Mouse (Mus musculus): ENCODE data around the gene A730061H03Rik. TPM values are rescaled to one million over a fixed set of nuclear protein-coding genes. Genes with fewer than 3 reads are reported as not detected.
A peak's percentile ranks its signal among the peaks of the same experiment; 100 is the strongest.

Gene A730061H03Rik
- polyA plus RNA-seq, 1 experiment from 2014 or later = not detected

- Histone ChIP-seq H3K27me3 (replicated peaks) (no peaks in the 10 kb centered on the region), H3K9me3 (no peaks in the 10 kb centered on the region), H3K36me3 (replicated peaks) (no peaks in the 10 kb centered on the region), H3K27ac (peak overlapping the region; percentile 99; the same call in 1 of the 2 replicates), H3K9ac (0 out of 2 replicates have a peak overlapping the region, but pooled peaks have one; percentile 87), H3K4me2 (peak overlapping the region; percentile 73), H3K4me1 (peaks cover 29% of the 10 kb centered on the region), H3K4me3 (peak overlapping the region; percentile 57)
- ATAC-seq (replicated peaks) = no peak
- 60% methylated on average over 6 of the region's 6 CpGs for WGBS
Observed at GRCm38 (mm10) chr14:55558740-55559448, 1.3 kb downstream of the A730061H03Rik start.

DNA sequence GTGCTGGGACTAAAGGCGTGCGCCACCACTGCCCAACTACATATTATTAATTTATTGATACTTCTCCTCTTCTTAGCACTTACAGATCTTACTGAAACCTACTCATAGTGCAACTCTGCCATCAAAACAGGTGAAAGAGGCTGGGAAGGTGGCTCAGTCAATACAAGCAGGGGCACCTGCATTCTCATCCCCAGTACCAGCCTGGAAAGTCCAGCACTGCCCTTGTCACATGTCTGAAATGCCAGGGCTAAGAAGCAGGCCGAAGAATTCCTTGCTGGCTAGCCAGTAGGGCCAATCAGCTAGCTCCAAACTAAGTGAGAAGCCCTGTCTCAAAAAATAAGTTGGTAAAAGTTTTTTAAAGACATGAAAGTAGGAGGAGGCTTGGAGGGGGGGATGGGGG lies 2.6 kb downstream of the A730061H03Rik start:
- no peak overlapping the region for H3K4me3 ChIP-seq
- no peaks in the 10 kb centered on the region for H3K36me3 ChIP-seq (replicated peaks)
- H3K4me1 ChIP-seq = peaks cover 26% of the 10 kb centered on the region
- no peak for ATAC-seq (replicated peaks)
- 89% methylated on average over 3 of the region's 3 CpGs for WGBS
- H3K4me2 ChIP-seq = no peak overlapping the region
- no peaks in the 10 kb centered on the region for H3K9me3 ChIP-seq
- H3K27me3 ChIP-seq (replicated peaks) = no peaks in the 10 kb centered on the region
- H3K27ac ChIP-seq = no peak overlapping the region
- no peak overlapping the region for H3K9ac ChIP-seq

DNA sequence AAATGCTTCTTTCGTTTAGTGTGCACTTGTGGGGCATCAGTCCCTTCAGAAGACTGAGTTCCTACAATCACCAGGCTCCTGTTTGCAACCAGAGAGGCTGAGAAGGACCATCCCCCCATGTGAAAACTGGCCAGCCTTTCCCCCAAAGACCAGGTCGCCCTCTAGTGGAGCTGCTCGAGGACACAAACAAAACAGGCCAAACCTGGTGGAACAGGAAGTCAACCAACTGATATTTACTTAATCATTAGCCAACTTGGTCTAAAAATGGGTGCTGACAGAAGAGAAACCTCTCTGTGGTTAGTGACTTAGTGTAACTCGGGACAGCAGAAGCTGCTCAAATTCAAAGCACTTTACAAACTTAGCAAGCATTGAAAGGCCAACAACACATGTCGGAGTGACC lies 3.2 kb downstream of the A730061H03Rik start:
- no peak overlapping the region for H3K4me2 ChIP-seq
- H3K27me3 ChIP-seq (replicated peaks) = no peaks in the 10 kb centered on the region
- no peak overlapping the region for H3K4me3 ChIP-seq
- no peaks in the 10 kb centered on the region for H3K9me3 ChIP-seq
- H3K9ac ChIP-seq = no peak overlapping the region
- no peaks in the 10 kb centered on the region for H3K36me3 ChIP-seq (replicated peaks)
- H3K27ac ChIP-seq = no peak overlapping the region
- H3K4me1 ChIP-seq = peaks cover 20% of the 10 kb centered on the region
- no peak for ATAC-seq (replicated peaks)
- whole genome bisulfite sequencing = 32% methylated on average over 5 of the region's 5 CpGs

- H3K4me2 ChIP-seq = no peak overlapping the region
- no peak for ATAC-seq (replicated peaks)
- H3K4me3 ChIP-seq = no peak overlapping the region
- H3K9ac ChIP-seq = no peak overlapping the region
- 78% methylated on average over 3 of the region's 3 CpGs for WGBS
- no peaks in the 10 kb centered on the region for H3K36me3 ChIP-seq (replicated peaks)
- H3K9me3 ChIP-seq = no peaks in the 10 kb centered on the region
- H3K27me3 ChIP-seq (replicated peaks) = no peaks in the 10 kb centered on the region
- no peak overlapping the region for H3K27ac ChIP-seq
- H3K4me1 ChIP-seq = peaks cover 9% of the 10 kb centered on the region
Observed at GRCm38 (mm10) chr14:55555788-55556187, 4.4 kb downstream of the A730061H03Rik start.

DNA sequence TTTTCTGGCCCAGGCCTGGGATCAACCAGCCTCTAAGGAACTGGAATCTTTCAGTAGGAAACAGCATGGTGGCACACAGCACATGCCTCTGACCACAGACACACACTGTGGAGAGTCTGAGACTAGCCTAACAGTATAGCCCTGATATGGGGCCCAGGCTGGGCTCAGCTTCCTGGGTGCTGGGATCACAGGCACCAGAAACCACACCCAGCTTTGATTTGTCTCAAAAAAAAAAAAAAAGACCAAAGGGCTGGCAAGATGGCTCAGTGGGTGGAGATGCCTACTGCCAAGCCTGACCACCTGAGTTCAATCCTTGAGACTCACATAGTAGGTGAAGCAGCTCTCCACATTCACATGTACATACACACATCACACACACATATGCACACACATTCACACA lies 5.6 kb downstream of the A730061H03Rik start:
- H3K36me3 ChIP-seq (replicated peaks) = no peaks in the 10 kb centered on the region

GRCm38 (mm10) chr14:55551794-55552193 lies 8.4 kb downstream of the A730061H03Rik start:
- 83% methylated on average over 8 of the region's 8 CpGs for WGBS
- ATAC-seq (replicated peaks) = no peak
- no peak overlapping the region for H3K9ac ChIP-seq
- no peak overlapping the region for H3K4me3 ChIP-seq
- no peak overlapping the region for H3K27ac ChIP-seq
- no peaks in the 10 kb centered on the region for H3K9me3 ChIP-seq
- no peak overlapping the region for H3K4me2 ChIP-seq
- peaks cover under 1% of the 10 kb centered on the region; the same call in 1 of the 2 replicates for H3K4me1 ChIP-seq
- H3K27me3 ChIP-seq (replicated peaks) = no peaks in the 10 kb centered on the region
- 0 out of 2 replicates have a peak, but pooled peaks cover 12% of the 10 kb centered on the region for H3K36me3 ChIP-seq (replicated peaks)

More for the DNA sequence above, 5.6 kb downstream of the A730061H03Rik start:
- Histone ChIP-seq H3K9me3 (no peaks in the 10 kb centered on the region), H3K4me2 (no peak overlapping the region), H3K27ac (no peak overlapping the region), H3K9ac (no peak overlapping the region), H3K27me3 (replicated peaks) (no peaks in the 10 kb centered on the region), H3K4me3 (no peak overlapping the region), H3K4me1 (peaks cover 9% of the 10 kb centered on the region)
- no peak for ATAC-seq (replicated peaks)

GRCm38 (mm10) chr14:55551347-55551746 lies 8.9 kb downstream of the A730061H03Rik start:
- H3K4me2 ChIP-seq = no peak overlapping the region
- H3K27me3 ChIP-seq (replicated peaks) = no peaks in the 10 kb centered on the region
- 0 out of 2 replicates have a peak, but pooled peaks cover 12% of the 10 kb centered on the region for H3K36me3 ChIP-seq (replicated peaks)
- no peak overlapping the region for H3K9ac ChIP-seq
- no peak overlapping the region for H3K27ac ChIP-seq
- no peaks in the 10 kb centered on the region for H3K4me1 ChIP-seq
- ATAC-seq (replicated peaks) = no peak
- H3K9me3 ChIP-seq = no peaks in the 10 kb centered on the region
- no peak overlapping the region for H3K4me3 ChIP-seq
- WGBS = 63% methylated on average over 5 of the region's 5 CpGs

- WGBS = 79% methylated on average over 6 of the region's 6 CpGs
- no peak overlapping the region for H3K4me2 ChIP-seq
- no peak for ATAC-seq (replicated peaks)
- H3K9ac ChIP-seq = no peak overlapping the region
- H3K36me3 ChIP-seq (replicated peaks) = 0 out of 2 replicates have a peak, but pooled peaks cover 16% of the 10 kb centered on the region
- H3K9me3 ChIP-seq = no peaks in the 10 kb centered on the region
- H3K4me3 ChIP-seq = no peak overlapping the region
- H3K27ac ChIP-seq = no peak overlapping the region
- no peaks in the 10 kb centered on the region for H3K4me1 ChIP-seq
- H3K27me3 ChIP-seq (replicated peaks) = no peaks in the 10 kb centered on the region
Observed at GRCm38 (mm10) chr14:55550191-55550590, 10.0 kb downstream of the A730061H03Rik start.

DNA sequence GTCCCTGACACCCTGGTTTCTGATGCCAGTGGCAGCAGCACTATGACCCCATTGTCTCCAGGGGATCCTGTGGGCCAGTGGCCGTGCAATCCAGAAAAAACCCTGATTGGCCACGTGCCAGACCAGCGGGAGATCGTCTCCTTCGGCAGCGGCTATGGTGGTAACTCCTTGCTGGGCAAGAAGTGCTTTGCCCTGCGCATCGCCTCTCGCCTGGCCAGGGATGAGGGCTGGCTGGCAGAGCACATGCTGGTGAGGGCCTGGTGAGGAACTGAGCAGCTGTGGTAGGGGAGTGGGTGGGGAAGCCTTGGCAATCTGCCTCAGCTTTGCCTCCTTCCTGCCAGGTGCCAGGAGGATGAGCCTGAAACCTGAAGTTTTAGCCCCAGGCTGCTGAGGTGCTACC lies 15.9 kb downstream of the A730061H03Rik start:
- peaks cover 20% of the 10 kb centered on the region for H3K4me1 ChIP-seq
- no peaks in the 10 kb centered on the region for H3K27me3 ChIP-seq (replicated peaks)
- H3K36me3 ChIP-seq (replicated peaks) = peaks cover 16% of the 10 kb centered on the region; the same call in 1 of the 2 replicates
- no peak for ATAC-seq (replicated peaks)
- no peak overlapping the region for H3K4me3 ChIP-seq
- no peak overlapping the region for H3K27ac ChIP-seq
- no peak overlapping the region for H3K4me2 ChIP-seq
- WGBS = 74% methylated on average over 9 of the region's 9 CpGs
- no peaks in the 10 kb centered on the region for H3K9me3 ChIP-seq
- H3K9ac ChIP-seq = no peak overlapping the region

DNA sequence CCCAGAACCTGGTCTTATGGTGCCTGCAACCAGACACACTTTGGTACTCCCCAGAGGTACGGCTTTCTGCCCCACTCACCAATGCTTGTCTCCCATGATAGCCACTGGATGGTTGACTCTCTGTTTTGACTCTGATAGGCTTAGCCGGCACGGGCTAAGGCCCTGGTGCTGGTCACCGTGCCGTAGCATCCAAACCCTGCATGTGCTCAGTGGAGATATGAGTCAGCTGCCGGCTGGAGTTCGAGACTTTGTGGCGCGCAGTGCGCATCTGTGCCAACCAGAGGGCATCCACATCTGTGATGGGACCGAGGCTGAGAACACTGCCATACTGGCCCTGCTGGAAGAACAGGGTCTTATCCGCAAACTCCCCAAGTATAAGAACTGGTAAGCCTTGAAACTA lies 17.9 kb downstream of the A730061H03Rik start:
- no peak overlapping the region for H3K4me3 ChIP-seq
- 95% methylated on average over 12 of the region's 12 CpGs for WGBS

DNA sequence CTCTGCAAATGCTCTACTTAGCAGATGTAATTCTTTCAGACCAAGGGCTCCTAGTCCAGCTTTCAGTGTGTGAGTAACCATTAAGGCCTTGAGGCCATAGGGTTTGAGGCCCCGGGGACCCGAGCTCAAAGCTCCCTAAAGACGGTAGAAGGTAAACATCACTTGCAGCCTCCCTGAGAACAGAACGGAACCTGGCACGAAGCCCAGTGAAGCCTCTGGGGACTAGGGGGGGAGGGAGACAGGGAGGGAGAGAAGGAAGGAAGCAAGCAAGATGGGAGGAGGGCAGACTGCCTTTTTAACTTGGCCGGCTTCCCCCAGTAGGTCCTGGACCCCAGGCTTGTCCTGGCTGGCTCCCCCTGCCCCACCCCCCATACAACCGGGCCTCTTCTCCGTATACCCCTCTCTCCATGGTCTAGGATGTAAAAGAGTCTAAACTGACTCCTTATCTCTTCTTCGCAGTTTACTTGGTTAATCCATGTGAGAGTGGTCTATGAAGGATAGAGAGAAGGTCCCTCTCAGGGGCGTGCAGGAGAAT lies 19.4 kb downstream of the A730061H03Rik start:
- H3K27ac ChIP-seq = peak overlapping the region; percentile 89
- WGBS = 4% methylated on average over 10 of the region's 10 CpGs
- peak; percentile 60 for ATAC-seq (replicated peaks)
- H3K4me2 ChIP-seq = peak overlapping the region; percentile 92
- H3K9me3 ChIP-seq = no peaks in the 10 kb centered on the region
- peaks cover 3% of the 10 kb centered on the region; the same call in 1 of the 2 replicates for H3K36me3 ChIP-seq (replicated peaks)
- peak overlapping the region; percentile 79 for H3K9ac ChIP-seq
- H3K4me3 ChIP-seq = peak overlapping the region; percentile 52
- H3K4me1 ChIP-seq = peaks cover 20% of the 10 kb centered on the region
- H3K27me3 ChIP-seq (replicated peaks) = no peaks in the 10 kb centered on the region

More for the DNA sequence above, 17.9 kb downstream of the A730061H03Rik start:
- ATAC-seq (replicated peaks) = no peak
- Histone ChIP-seq H3K36me3 (replicated peaks) (peaks cover 3% of the 10 kb centered on the region; the same call in 1 of the 2 replicates), H3K9ac (no peak overlapping the region), H3K9me3 (no peaks in the 10 kb centered on the region), H3K27ac (no peak overlapping the region), H3K4me2 (no peak overlapping the region), H3K27me3 (replicated peaks) (no peaks in the 10 kb centered on the region), H3K4me1 (peaks cover 20% of the 10 kb centered on the region)

DNA sequence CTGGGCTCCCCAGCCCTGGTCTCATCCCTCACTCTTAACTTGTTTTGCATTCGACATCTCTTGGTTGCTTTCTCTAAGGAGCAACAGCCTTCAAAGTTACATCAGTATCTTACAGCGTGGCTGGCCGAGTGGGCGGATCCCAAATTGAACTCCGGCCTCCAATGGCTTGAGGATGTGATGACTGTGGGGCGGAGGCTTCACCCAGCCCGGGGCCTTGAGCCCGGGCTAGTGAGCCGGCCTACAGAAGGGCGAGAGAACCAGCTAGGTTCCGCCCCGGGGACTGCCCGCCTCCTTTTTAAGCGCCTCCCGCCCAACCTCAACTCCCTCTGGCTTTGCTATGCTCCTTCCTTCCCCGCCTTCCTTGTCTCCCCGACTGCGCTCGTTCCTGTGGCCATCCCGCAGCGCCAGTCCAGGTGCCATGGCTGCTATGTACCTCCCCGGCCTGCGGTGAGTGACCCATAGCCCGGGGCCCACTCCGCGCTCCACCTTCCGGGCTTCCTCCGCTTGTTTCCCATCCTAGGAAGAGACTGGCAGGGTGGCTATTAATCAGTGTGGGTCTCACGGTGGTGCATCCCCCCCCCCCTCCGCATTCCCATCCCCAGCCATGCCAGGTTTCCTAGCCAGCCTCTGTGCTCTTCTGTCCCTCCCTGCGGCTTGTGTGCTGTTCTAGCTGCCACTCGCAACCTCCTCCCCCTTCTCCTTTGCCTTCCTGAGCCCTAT lies 20.0 kb downstream of the A730061H03Rik start, which contains the start of gene Pck2:
TSS of gene Pck2 (plus strand) at position 200 of the 720 bp plus-strand sequence.
- peaks cover 20% of the 10 kb centered on the region for H3K4me1 ChIP-seq
- peak within 1 kb of the TSS; percentile 89 for H3K27ac ChIP-seq
- peak within 1 kb of the TSS; percentile 52 for H3K4me3 ChIP-seq
- no peaks in the 10 kb centered on the region for H3K27me3 ChIP-seq (replicated peaks)
- H3K9me3 ChIP-seq = no peaks in the 10 kb centered on the region
- H3K4me2 ChIP-seq = peak within 1 kb of the TSS; percentile 92
- peak; percentile 89 for ATAC-seq (replicated peaks)
- peak within 1 kb of the TSS; percentile 79 for H3K9ac ChIP-seq
- no peaks in the 10 kb centered on the region; the same call in 1 of the 2 replicates for H3K36me3 ChIP-seq (replicated peaks)
- WGBS = 1% methylated on average over 32 of the region's 32 CpGs

Data from midbrain, embryonic 15.5 days (tissue).